Mouse (Mus musculus) liver, embryonic 13.5 days (tissue): ENCODE measurements around the gene Exoc3. TPM values are rescaled to one million over a fixed set of nuclear protein-coding genes. Genes with fewer than 3 reads are reported as not detected.

Experiments used
- ATAC-seq: fragments of 200-750 bp; cut with Nextera tagmentation; 2 replicates; pipeline ENCODE4 v1.8.0; 2017; ENCODE audit warnings: low read depth, mild to moderate bottlenecking, moderate number of reproducible peaks, moderate library complexity
- DNase-seq: peaks from one replicate; pipeline ENCODE4 v3.0.0; 2022
- H3K27ac ChIP-seq: fragments of 300-500 bp; sonication (generic); 2 replicates; pipeline ENCODE4 v1.5.1; 2015; ENCODE audit warnings: moderate library complexity, mild to moderate bottlenecking, inconsistent platforms
- H3K27me3 ChIP-seq: fragments of 300-500 bp; sonication (generic); 2 replicates; pipeline ENCODE4 v1.6.1; 2015; ENCODE audit warnings: mild to moderate bottlenecking, inconsistent platforms
- H3K36me3 ChIP-seq: fragments of 300-500 bp; sonication (generic); 2 replicates; pipeline ENCODE4 v1.6.1; 2015; ENCODE audit warnings: mild to moderate bottlenecking, inconsistent platforms
- H3K4me1 ChIP-seq: fragments of 300-500 bp; sonication (generic); replicated peaks from 2 replicates; pipeline ENCODE4 v1.6.1; 2015; ENCODE audit warnings: inconsistent platforms
- H3K4me2 ChIP-seq: fragments of 300-500 bp; sonication (generic); 2 replicates; pipeline ENCODE4 v1.6.1; 2015; ENCODE audit warnings: inconsistent platforms, mild to moderate bottlenecking, moderate library complexity
- H3K4me3 ChIP-seq: fragments of 300-500 bp; sonication (generic); replicated peaks from 2 replicates; pipeline ENCODE4 v1.5.1; 2015; ENCODE audit warnings: mild to moderate bottlenecking, inconsistent platforms
- H3K9ac ChIP-seq: fragments of 300-500 bp; sonication (generic); 2 replicates; pipeline ENCODE4 v1.6.1; 2015; ENCODE audit warnings: mild to moderate bottlenecking, inconsistent platforms
- H3K9me3 ChIP-seq: fragments of 300-500 bp; sonication (generic); replicated peaks from 2 replicates; pipeline ENCODE4 v1.6.1; 2016; ENCODE audit warnings: inconsistent platforms
- WGBS: fragments of 180-500 bp; shearing (Covaris S2); methylation state at CpG from one replicate; pipeline ENCODE4 v1.1.7; 2015; ENCODE audit not compliant: insufficient replicate concordance; 5-methylcytosine and 5-hydroxymethylcytosine counted together
- polyA plus RNA-seq: library from polyadenylated mRNA; unstranded; fragments of >200 nt; fragmentation: Nextera tagmentation; extraction: Ambion mirVana; gene quantifications from 2 replicates; pipeline ENCODE4 v1.2.1, GENCODE M21; 2015

The Exoc3 gene
- 33.3 and 35.7 TPM in 2 replicates for polyA plus RNA-seq

DNA sequence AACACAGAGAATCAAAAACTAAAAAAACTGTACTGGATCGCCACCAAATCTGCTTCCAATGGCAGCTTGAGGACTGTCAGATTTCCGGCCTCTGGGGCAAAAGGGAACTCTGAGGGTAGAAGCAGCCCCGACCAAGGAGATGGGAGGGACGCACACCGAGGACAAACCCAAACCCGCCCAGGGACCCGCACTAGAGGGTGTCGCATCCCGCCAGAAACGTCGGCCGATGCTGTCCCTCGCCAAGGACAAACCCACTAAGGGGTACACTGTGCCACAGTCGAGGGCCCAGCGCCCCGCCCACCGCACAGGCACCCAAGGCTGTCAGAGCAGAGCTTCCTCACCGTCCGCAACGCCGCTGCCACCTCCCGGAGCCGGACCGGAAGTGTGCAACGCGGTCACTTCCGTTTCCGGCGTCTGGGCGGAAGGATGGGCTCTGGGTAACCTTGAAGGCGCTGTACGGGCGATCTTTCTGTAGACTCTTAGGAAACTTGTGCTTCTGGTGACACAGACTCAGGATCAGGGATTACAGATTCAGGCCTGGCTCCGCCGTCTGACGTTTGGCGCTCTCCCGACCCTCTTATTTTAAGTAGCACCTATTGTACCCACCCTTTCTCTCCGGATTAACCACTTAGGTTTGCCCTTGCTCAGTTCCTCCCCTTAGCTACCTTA is at the start of gene Exoc3:
Gene Exoc3, minus strand, starts transcription at position 416 of the 669 bp plus-strand sequence.
- Histone ChIP-seq H3K36me3 (peaks cover 17% of the 10 kb centered on the region), H3K4me2 (peak within 1 kb of the TSS; percentile 81), H3K4me1 (peaks cover 23% of the 10 kb centered on the region), H3K27me3 (peaks cover 9% of the 10 kb centered on the region), H3K9me3 (no peaks in the 10 kb centered on the region), H3K9ac (peak within 1 kb of the TSS; percentile 82), H3K27ac (peak within 1 kb of the TSS; percentile 64), H3K4me3 (peak within 1 kb of the TSS; percentile 83)
- ATAC-seq: peak; percentile 97
- DNase-seq: peak; percentile 84
- WGBS: under 1% methylated on average over 39 of the region's 39 CpGs

DNA sequence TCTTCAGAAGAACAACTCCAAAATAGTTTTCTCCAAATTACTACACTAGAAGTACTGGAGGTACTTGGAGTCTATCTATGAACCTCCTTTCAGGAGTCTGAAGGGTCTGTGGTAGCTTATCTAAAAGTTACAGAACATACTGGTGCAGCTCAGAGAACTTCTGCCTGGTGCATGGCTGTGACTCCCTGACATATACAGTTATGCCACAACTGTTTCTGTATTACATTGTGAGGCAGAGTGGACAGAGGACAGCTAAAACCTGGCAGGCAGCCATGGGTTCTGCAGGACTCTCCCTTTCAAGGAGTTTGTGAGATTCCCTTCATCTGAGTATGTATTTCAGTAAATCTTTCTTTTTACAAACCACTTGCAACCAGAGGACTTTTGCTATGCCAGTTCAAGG is 38.0 kb upstream of the Exoc3 start:
- DNase-seq: peak; percentile 9
- H3K27me3 ChIP-seq: no peaks in the 10 kb centered on the region
- H3K36me3 ChIP-seq: no peaks in the 10 kb centered on the region
- no peak overlapping the region for H3K4me2 ChIP-seq
- no peak overlapping the region for H3K9ac ChIP-seq
- H3K4me3 ChIP-seq: no peak overlapping the region
- H3K27ac ChIP-seq: peak overlapping the region; percentile 30
- peak; percentile 91 for ATAC-seq
- H3K4me1 ChIP-seq: peaks cover 21% of the 10 kb centered on the region
- H3K9me3 ChIP-seq: no peaks in the 10 kb centered on the region

DNA sequence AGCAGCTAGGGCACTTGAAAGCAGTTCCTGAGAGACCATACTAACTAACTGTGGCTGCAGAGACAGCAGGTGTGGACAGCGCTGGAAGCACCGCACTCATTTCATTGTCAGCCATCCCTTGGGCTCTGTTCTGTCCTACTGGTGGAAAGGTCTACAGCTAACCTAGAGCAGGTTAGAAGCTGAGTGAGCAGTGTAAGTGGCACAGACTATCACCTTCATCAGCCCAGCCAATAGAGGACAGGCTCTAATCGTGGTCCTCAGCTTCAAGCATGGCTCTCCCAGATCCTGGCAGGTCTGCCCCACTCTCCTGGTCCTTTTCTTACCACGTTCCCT is 37.3 kb upstream of the Exoc3 start:
- no peak for DNase-seq
- Histone ChIP-seq H3K36me3 (no peaks in the 10 kb centered on the region), H3K4me1 (peaks cover 21% of the 10 kb centered on the region), H3K27me3 (no peaks in the 10 kb centered on the region), H3K9ac (no peak overlapping the region), H3K27ac (no peak overlapping the region; the same call in 1 of the 2 replicates), H3K4me2 (no peak overlapping the region), H3K9me3 (no peaks in the 10 kb centered on the region), H3K4me3 (no peak overlapping the region)
- peak; percentile 70 for ATAC-seq
- WGBS: 69% methylated on average over 4 of the region's 4 CpGs

DNA sequence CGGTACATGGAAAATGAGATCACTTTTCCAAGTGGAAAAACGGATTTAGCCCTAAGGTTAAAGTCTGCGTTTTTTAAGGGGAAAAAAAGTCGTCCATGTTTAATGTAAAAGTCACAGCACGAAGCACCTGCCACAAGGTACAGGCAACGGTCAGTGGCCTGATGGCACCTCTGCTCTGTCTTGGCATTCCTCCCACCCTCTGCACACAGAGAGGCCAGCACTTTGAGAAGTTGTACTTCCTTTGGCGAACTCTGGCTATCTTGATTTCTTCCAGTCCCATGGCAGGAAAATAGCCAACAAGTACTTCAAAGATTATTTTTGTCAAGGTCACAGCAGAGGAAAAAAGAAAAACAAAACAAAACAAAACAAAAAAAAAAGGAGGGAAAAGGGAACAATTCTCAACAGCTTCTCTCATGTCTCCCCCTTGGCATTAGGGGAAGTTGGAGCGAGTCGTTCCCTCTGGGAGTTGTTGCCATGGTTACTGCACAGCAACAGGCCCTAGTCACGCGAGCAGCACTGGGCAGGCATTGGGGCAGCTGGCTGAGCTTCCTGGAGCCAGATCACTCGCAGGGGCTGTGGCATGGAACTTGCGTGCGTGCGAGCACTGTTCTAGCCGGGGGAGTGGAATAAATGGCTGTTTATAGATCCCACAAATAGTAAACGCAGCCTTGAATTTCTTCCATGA is 36.8 kb upstream of the Exoc3 start:
- H3K27ac ChIP-seq: no peak overlapping the region
- ATAC-seq: peak; percentile 19; the same call in 1 of the 2 replicates
- no peaks in the 10 kb centered on the region for H3K9me3 ChIP-seq
- DNase-seq: no peak
- 0 out of 2 replicates have a peak, but pooled peaks cover under 1% of the 10 kb centered on the region for H3K27me3 ChIP-seq
- H3K9ac ChIP-seq: no peak overlapping the region
- H3K4me1 ChIP-seq: peaks cover 21% of the 10 kb centered on the region
- no peak overlapping the region for H3K4me3 ChIP-seq
- H3K36me3 ChIP-seq: no peaks in the 10 kb centered on the region
- H3K4me2 ChIP-seq: no peak overlapping the region
- 39% methylated on average over 17 of the region's 17 CpGs for WGBS

DNA sequence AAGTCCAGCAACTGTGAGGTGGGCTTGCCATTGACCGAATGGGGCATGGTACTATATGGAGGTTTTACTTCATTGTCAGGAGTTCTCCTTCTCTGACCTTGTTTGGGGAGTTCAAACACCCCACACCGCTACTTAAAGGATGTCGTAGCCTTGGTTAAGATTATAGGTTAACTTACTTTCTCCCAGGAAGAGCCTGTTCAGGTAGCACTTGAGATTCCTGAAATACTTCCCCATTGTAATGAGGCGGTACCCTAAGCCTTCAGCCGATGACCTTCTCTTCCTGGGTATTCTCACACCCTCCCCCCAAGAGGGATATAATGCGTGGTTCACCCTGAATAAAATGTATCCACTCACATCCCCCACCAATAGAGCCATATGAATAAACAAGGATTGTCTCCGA is 29.0 kb upstream of the Exoc3 start:
- Histone ChIP-seq H3K27me3 (peaks cover 3% of the 10 kb centered on the region; the same call in 1 of the 2 replicates), H3K4me3 (no peak overlapping the region), H3K4me1 (no peaks in the 10 kb centered on the region), H3K4me2 (no peak overlapping the region), H3K9ac (no peak overlapping the region), H3K36me3 (no peaks in the 10 kb centered on the region), H3K9me3 (no peaks in the 10 kb centered on the region), H3K27ac (no peak overlapping the region)
- ATAC-seq: no peak
- WGBS: 54% methylated on average over 7 of the region's 7 CpGs
- no peak for DNase-seq

DNA sequence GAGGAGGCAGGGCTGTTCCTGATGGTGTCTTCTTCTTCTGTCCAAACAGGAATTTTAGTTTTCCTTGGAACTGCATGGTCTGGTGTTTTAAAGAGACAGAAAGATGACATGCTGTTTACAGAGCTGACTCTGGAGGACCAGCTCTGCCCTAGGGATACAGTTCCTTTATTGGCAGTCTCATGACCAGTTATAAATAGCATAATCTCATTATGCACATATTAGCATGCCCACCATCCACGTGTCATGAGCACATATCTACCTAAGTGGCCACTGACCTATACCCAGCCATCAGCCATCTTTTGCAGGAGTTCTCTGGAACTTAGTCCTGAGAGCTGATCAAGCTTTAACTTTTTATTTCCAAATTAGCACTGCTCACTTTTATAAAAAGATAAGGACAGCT is 12.1 kb upstream of the Exoc3 start:
- no peak overlapping the region for H3K27ac ChIP-seq
- no peaks in the 10 kb centered on the region for H3K9me3 ChIP-seq
- no peak overlapping the region for H3K4me3 ChIP-seq
- DNase-seq (no peak), ATAC-seq (no peak)
- H3K36me3 ChIP-seq: no peaks in the 10 kb centered on the region
- H3K4me2 ChIP-seq: no peak overlapping the region
- H3K4me1 ChIP-seq: no peaks in the 10 kb centered on the region
- H3K27me3 ChIP-seq: no peaks in the 10 kb centered on the region
- no peak overlapping the region for H3K9ac ChIP-seq
- WGBS: 22% methylated on average over 1 of the region's 1 CpGs

DNA sequence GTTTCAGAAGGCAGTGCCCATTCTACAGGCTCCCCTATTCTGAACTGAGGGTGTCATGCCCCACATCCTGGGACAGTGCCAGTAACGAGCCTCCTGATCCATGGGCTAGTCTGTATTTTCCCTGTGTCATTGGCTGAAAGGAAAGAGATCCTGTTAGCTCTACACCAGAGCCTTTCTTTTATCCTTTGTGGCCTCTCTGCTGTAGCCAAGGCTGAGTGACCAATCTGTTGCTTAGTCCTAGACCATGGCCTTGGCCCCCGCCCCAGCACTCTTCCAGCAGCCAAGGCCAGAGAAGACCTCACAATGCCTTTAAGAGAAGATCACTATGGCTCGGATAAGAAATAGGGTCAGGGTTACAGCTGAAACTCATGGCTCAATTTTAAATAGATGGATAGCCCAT is 9.9 kb upstream of the Exoc3 start:
- Histone ChIP-seq H3K27me3 (peaks cover 3% of the 10 kb centered on the region; the same call in 1 of the 2 replicates), H3K4me3 (no peak overlapping the region), H3K4me2 (no peak overlapping the region), H3K27ac (no peak overlapping the region), H3K9me3 (no peaks in the 10 kb centered on the region), H3K4me1 (no peaks in the 10 kb centered on the region), H3K36me3 (no peaks in the 10 kb centered on the region), H3K9ac (no peak overlapping the region)
- ATAC-seq: no peak
- DNase-seq: no peak
- WGBS: 58% methylated on average over 3 of the region's 3 CpGs

DNA sequence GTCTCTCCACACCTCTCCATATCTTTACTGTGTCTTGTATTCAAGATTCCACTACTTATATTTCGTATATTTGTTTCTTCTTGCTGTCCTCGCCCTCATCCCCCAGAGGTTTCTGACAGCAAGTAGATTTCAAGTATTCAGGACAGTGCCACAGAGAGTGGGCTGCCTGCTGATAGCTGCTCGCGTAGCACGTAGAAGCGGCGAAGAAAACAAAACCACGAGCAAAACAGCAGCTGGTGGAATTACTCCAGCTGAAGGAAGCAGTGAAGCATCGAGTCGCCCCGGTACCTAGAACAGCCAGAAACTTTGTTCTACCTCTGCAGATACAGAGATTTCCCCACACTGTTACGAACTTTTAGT is 434 bp upstream of the Exoc3 start:
- DNase-seq (no peak), ATAC-seq (peak; percentile 59)
- peaks cover 11% of the 10 kb centered on the region for H3K36me3 ChIP-seq
- 16% methylated on average over 12 of the region's 12 CpGs for WGBS
- no peaks in the 10 kb centered on the region for H3K9me3 ChIP-seq
- H3K9ac ChIP-seq: peak overlapping the region; percentile 82
- H3K27me3 ChIP-seq: peaks cover 9% of the 10 kb centered on the region
- H3K27ac ChIP-seq: peak overlapping the region; percentile 64
- H3K4me2 ChIP-seq: peak overlapping the region; percentile 81
- peaks cover 23% of the 10 kb centered on the region for H3K4me1 ChIP-seq
- peak overlapping the region; percentile 83 for H3K4me3 ChIP-seq

DNA sequence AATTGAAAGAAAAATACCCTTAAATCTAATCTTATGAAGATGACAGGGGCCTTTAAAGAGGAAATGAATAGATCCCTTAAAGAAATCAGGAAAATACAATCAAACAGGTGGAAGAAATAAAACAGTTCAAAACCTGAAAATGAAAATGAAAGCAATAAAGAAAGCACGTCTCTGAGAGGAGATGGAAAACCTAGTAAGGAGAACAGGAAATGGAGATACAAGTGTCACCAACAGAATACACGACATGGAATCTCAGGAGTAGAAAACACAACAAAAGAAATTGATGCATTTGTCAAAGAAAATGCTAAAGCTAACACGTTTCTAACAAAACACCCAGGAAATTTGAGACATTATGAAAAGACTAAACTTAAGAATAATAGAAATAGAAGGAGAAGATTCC is 12.1 kb downstream of the Exoc3 start:
- 58% methylated on average over 3 of the region's 3 CpGs for WGBS
- no peak overlapping the region for H3K4me3 ChIP-seq
- no peak overlapping the region for H3K27ac ChIP-seq
- ATAC-seq: no peak
- peaks cover 38% of the 10 kb centered on the region for H3K36me3 ChIP-seq
- no peaks in the 10 kb centered on the region for H3K27me3 ChIP-seq
- H3K9ac ChIP-seq: no peak overlapping the region
- H3K4me2 ChIP-seq: no peak overlapping the region
- no peaks in the 10 kb centered on the region for H3K4me1 ChIP-seq
- H3K9me3 ChIP-seq: no peaks in the 10 kb centered on the region
- no peak for DNase-seq

DNA sequence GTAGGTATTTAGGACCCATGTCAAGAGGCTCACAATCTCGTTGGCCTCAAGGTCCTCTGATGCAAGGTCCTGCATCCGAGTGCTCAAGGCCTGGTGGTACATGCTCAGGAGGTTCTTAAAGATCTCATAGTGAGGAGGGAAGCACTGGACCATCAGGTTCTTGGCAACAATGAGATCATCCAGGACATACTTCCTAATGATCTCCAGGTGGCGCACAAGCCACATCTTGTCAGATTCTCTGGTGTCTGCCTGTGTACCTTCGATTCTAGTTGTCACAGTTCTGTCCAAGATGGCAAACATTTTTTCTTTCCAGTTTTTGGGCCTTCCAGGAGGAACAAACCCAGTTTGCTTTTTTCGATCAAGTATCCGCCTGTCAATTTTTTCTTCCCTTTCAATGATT is 15.9 kb downstream of the Exoc3 start:
- DNase-seq (no peak), ATAC-seq (no peak)
- Histone ChIP-seq H3K9ac (no peak overlapping the region), H3K27ac (no peak overlapping the region), H3K4me1 (no peaks in the 10 kb centered on the region), H3K4me3 (no peak overlapping the region), H3K36me3 (peaks cover 47% of the 10 kb centered on the region), H3K27me3 (no peaks in the 10 kb centered on the region), H3K9me3 (no peaks in the 10 kb centered on the region), H3K4me2 (no peak overlapping the region)
- WGBS: 83% methylated on average over 6 of the region's 6 CpGs

DNA sequence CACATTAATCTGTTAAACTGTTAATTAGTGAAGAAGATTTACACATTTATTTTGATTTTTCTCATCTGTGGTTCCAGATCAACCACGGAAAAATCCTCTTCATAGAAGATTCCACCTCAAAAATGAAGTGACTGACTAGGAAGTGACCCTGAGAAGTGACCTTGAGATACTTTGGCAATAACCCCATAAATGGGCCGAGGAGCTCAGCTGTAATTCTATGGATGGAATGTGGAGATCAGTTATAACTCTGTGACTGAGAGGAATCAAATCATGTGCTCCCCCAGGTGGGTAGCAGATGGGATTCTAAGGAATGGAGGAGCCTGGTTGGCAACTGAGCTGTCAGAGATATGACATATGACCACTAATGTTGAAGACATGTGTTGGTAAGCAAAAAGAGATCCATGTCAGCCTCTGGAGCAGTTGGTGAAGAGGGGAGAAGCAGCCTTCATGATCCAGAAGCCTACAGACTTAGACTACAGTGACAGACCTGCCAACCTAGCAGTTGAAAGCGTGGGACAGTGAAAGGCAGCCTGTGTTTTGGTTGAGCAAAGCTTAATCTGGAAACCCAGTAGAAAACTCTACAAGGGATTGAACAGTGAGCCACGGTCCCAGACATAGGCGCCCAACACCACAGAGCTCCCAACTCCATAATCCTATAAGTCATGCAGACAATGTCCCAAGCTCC is 25.4 kb downstream of the Exoc3 start:
- Histone ChIP-seq H3K36me3 (peaks cover 47% of the 10 kb centered on the region), H3K27ac (no peak overlapping the region)

More for the DNA sequence above, 25.4 kb downstream of the Exoc3 start:
- Histone ChIP-seq H3K9ac (no peak overlapping the region), H3K27me3 (no peaks in the 10 kb centered on the region), H3K9me3 (no peaks in the 10 kb centered on the region), H3K4me2 (no peak overlapping the region), H3K4me3 (no peak overlapping the region), H3K4me1 (no peaks in the 10 kb centered on the region)
- 73% methylated on average over 5 of the region's 5 CpGs for WGBS
- no peak for ATAC-seq
- DNase-seq: no peak
